Mouse (Mus musculus) cerebellum, adult 9-11 months (tissue): ENCODE measurements around the gene Frs2.
"Not testable (repeated sequence)": the region's sequence is repeated elsewhere in the genome, so short reads cannot be mapped to it uniquely, and the experiment has no call there.

Experiments used
- DNase-seq: peaks from one replicate; pipeline ENCODE4 v3.0.0; 2022

Gene Frs2

GRCm38 (mm10) chr10:117097116-117097698 lies 51.1 kb downstream of the Frs2 start:
- DNase-seq = no peak

- no peak for DNase-seq
Observed at GRCm38 (mm10) chr10:117096096-117096495, 52.2 kb downstream of the Frs2 start.

- peak; percentile 36 for DNase-seq
Observed at GRCm38 (mm10) chr10:117094504-117095329, 53.6 kb downstream of the Frs2 start.

- no peak for DNase-seq
Observed at GRCm38 (mm10) chr10:117089628-117090027, 58.7 kb downstream of the Frs2 start.

GRCm38 (mm10) chr10:117081914-117082359 lies 66.4 kb downstream of the Frs2 start:
- DNase-seq = no peak

GRCm38 (mm10) chr10:117081326-117081725 lies 67.0 kb downstream of the Frs2 start:
- no peak for DNase-seq

GRCm38 (mm10) chr10:117078284-117078683 lies 70.0 kb downstream of the Frs2 start:
- no peak for DNase-seq

GRCm38 (mm10) chr10:117073176-117073575 lies 75.2 kb downstream of the Frs2 start:
- DNase-seq = no peak

GRCm38 (mm10) chr10:117072191-117072888 lies 76.0 kb downstream of the Frs2 start:
- no peak for DNase-seq

GRCm38 (mm10) chr10:117069109-117069508 lies 79.2 kb downstream of the Frs2 start:
- DNase-seq = no peak

- no peak for DNase-seq
Observed at GRCm38 (mm10) chr10:117064076-117064475, 84.3 kb downstream of the Frs2 start.

- DNase-seq = peak; percentile 91
Observed at GRCm38 (mm10) chr10:117063254-117064021, 84.9 kb downstream of the Frs2 start, which contains the start of gene Cct2. Cct2 (minus strand) TSS chr10:117063814.

GRCm38 (mm10) chr10:117062894-117063253 lies 85.5 kb downstream of the Frs2 start:
- no peak for DNase-seq

- DNase-seq = no peak
Observed at GRCm38 (mm10) chr10:117055668-117056067, 92.7 kb downstream of the Frs2 start.

GRCm38 (mm10) chr10:117049961-117050597 lies 98.3 kb downstream of the Frs2 start:
- no peak for DNase-seq

- no peak for DNase-seq
Observed at GRCm38 (mm10) chr10:117049253-117049652, 99.1 kb downstream of the Frs2 start.

- DNase-seq = peak; percentile 69
Observed at GRCm38 (mm10) chr10:117045175-117046056, 102.9 kb downstream of the Frs2 start, which contains the start of gene Lrrc10. Lrrc10 (plus strand) TSS chr10:117045341.

GRCm38 (mm10) chr10:117043497-117044166 lies 104.7 kb downstream of the Frs2 start:
- not testable (repeated sequence) for DNase-seq

GRCm38 (mm10) chr10:117042295-117042694 lies 106.0 kb downstream of the Frs2 start:
- no peak for DNase-seq

- DNase-seq = no peak
Observed at GRCm38 (mm10) chr10:117040355-117040754, 108.0 kb downstream of the Frs2 start.

GRCm38 (mm10) chr10:117033785-117034184 lies 114.5 kb downstream of the Frs2 start:
- peak; percentile 41 for DNase-seq
